Mouse (Mus musculus): ENCODE results near the gene Mical2.

- TF ChIP-seq CTCF (IDR thresholded peaks at IDR 0.05; ENCODE audit: low read depth) (no peak), EP300 (IDR thresholded peaks at IDR 0.05; ENCODE audit: low read depth) (no peak)
These were observed 103.8 kb downstream of the Mical2 start for GRCm38 (mm10) chr7:112329496-112329895.

All from liver, postnatal 0 days (tissue).